Mouse (Mus musculus) erythroblast, adult 5-6 weeks (primary cell): Measurements from ENCODE around the gene Nnat. TPM values are rescaled to one million over a fixed set of nuclear protein-coding genes. Genes with fewer than 3 reads are reported as not detected.

ENCODE experiments used
- ATAC-seq: replicated peaks from 2 replicates; pipeline ENCODE4 v1.8.0; 2016; ENCODE audit warnings: moderate number of reproducible peaks, mild to moderate bottlenecking, moderate TSS enrichment, inconsistent platforms; ENCODE audit not compliant: poor library complexity, low FRiP score, severe bottlenecking
- total RNA-seq, 2 experiments: library from RNA; stranded (forward) in 1 of 2; stranded (reverse) in 1 of 2; fragments of 150-400 nt in 1 of 2; fragments of 200-764, 138-1000 nt in 1 of 2; gene quantifications; 2 replicates each; pipeline versions ENCODE4 v1.2.3 to v1.2.4; 2015 to 2017; ENCODE audit warnings: low replicate concordance in 2 of 2

Nnat gene
- total RNA-seq, 2 experiments from 2014 or later, result not detected

DNA sequence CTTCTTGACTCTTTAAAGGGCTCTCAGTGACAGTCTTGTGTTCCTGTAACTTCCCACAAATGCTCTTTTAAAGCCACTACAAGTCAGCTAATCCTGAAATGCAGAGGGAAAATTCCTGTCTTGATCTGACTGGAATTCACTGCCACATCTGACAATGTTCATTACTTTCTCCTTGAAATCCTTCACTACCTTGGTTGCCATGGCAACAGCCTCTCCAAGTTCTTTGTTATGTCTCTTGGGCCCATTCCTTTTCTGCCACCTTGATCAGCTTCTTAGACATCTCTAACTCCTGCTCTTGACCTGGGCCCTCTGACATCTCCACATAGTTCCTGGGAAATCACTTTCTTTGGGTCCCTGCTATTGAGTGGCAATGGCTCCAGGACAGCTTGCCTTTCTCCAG lies 13.2 kb upstream of the Nnat start:
- no peak for ATAC-seq

GRCm38 (mm10) chr2:157550292-157550691 lies 9.6 kb upstream of the Nnat start:
- ATAC-seq, result no peak

DNA sequence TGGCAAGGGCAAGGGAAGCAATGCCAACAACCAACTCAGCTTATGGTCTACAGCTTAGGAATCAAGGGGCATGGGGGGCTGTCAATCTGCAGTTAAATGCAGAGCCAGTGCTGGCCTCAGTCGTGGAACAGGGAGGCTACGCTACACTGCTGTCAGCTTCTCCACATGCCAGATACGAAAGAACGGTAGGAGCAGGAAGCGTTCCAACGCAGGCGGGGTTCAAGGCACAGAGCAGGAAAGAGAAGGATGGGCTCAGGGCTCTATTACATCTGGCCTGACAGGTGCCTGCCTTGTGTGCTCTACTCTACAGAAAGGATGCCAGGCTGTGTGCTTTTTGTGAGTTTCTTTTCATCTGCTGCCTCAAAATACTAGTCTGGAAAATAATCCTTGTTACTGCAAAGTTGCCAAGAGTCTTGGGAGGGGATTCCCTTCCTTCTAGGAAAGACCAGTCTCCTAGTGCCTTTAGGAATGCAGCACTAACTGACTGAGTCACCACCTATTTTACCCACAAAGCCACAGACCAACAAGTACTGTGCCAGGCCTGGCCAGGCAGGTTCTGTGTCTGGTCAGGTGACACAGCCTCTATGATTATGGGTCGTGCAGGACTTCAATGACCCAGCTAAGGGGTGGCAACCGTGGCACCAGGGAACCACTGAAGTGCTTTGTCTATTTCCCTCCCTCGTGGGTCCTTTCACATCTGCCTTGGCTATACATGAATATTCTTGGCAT lies 7.6 kb upstream of the Nnat start:
- ATAC-seq, result no peak

DNA sequence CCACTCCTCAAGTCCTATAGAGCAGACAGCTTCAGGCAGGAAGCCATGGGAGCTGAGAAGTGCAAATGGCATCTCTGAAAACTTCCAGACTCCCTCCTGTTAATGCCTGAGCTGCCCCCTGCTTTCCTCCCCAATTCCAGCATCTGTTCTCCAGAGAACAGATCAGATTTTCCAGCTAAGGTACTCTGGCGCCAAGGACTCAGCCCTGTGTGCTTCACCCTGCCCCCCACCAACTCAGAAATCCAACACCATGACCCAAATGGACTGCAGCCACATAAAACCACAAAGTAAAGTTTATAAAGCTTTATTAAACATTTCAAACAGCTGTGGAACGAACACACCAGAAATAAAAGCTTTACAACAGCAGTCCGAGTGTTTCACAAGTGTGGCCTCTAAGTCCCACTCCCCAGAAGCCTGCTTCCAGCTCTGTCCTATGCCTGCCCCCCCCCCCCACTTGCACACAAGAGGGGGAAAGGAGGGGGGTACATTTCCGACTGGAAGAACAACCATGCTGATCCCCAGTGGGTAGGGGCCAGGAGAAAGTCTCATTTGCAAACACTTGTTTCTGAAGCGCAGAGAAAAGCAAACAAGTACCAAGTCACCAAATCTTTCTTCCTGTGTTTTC lies 3.7 kb upstream of the Nnat start:
- ATAC-seq, result no peak

- ATAC-seq, result no peak
Observed at GRCm38 (mm10) chr2:157558051-157558450, 1.8 kb upstream of the Nnat start.

GRCm38 (mm10) chr2:157558520-157558919 lies 1.4 kb upstream of the Nnat start:
- ATAC-seq, result no peak

GRCm38 (mm10) chr2:157559440-157559839 lies 438 bp upstream of the Nnat start:
- ATAC-seq, result no peak

GRCm38 (mm10) chr2:157560302-157560701 lies 424 bp downstream of the Nnat start:
- ATAC-seq, result no peak

GRCm38 (mm10) chr2:157561165-157561836 lies 1.4 kb downstream of the Nnat start:
- no peak for ATAC-seq

DNA sequence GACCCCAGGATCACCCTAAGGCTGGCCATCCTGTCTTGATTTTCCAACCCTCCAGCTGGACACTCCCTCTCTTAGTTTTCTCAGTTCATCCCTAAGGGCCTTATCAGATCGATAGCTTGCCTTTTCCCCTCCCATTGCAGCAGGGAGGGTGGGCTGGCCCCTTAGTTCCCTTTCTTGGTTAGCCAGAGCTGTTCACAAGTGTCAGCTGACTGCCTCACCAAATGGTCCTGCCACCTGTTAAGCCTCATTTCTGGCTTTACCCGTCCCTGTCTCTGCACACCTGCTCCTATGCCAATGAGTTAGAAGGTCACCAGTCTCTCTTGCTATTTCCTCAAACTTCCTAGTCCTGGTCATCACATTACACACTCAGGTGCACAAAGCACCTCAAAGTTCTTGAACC lies 3.2 kb downstream of the Nnat start:
- no peak for ATAC-seq

DNA sequence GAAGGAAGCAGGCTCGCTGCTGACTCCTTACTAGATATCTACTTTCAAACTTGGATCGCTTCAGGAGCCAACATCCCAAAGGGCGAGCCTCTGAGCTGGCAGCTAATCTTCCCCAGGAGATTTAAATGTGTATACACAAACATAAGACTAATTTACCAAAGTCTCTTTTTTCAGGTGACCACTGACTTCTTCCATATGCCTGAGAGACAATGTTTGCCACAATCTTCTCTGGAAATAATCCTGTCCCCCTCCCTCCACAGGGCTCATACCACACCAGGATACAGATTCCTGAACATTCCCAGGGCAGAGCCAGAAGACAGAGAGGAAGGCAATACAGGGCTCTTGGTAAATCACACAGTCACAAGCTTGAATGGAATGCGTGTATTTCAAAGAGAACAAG lies 4.8 kb downstream of the Nnat start:
- no peak for ATAC-seq

GRCm38 (mm10) chr2:157565446-157565845 lies 5.6 kb downstream of the Nnat start:
- ATAC-seq, result no peak

DNA sequence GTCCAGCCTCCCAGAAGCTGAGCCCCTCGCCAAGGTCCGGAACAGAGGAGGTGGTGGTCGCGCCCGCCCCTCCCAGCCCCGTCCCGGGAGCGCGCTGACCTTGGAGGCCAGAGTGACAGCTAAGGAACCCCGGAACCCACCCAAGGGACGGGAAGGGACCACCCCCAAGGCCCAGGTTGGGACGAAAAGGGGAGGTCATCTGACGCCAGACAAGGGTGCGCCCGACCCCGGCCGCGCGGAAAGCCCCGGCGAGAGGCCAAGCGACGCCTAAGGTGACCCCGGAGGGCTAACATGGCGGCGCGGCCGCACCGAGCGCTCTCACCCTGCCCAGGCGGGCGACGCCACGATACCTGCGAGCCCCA lies 6.0 kb downstream of the Nnat start:
- ATAC-seq, result no peak

GRCm38 (mm10) chr2:157566260-157566952 lies 6.5 kb downstream of the Nnat start:
- peak; percentile 59 for ATAC-seq

DNA sequence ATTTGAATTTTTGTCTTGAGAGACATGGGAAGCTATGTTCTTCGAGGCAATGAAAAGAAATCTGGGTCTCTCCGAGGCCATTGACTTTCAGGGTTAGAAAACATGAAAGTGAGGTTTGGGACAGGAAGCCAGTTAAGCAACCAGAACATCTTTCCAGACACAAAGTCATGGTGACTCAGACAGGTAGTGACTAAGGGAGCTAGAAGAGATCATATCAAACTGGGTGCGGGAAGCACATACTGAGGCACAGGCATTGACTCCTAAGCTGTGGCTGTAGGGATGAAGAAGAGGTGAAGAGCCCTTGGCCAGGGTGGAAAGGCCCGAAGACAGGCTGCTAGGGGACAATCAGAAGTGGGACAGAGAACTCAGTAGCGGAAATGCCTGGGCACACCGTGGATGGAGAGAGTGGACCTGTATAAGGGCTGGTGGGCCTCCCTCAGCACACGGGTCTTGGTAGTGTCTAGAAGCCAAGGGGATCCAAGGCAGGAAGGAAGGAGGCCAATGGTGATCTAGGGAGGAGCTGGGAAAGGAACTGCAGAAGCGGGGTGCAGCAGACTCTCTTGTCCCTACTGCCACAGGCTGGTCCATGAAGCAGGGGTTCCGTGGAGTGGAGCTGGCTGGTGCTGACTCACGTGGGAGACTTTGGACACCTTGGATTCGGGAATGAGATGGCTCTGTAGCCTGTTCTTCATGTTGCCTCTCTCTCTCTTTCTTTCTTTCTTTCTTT lies 7.5 kb downstream of the Nnat start:
- ATAC-seq, result no peak

DNA sequence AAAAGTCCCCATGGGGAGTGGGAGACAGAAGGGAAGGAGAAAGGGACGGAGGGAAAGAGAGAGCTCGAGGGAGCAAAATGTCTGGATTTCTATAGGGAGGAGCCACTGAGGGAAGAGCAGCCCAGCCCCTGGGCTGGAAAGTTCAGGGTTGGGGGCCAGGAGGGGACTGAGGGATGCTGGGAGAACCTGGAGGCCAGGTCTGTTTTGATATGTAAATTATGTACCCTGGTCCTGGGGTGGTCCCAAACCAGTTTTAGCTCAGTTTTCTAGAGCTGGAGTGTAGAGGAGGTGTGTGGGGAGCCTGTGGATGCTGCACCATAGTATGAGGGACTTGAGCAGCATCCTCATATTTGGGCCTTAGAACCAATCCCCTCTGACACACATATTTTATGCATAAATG lies 9.0 kb downstream of the Nnat start:
- no peak for ATAC-seq

GRCm38 (mm10) chr2:157569796-157570485 lies 10.1 kb downstream of the Nnat start:
- ATAC-seq, result no peak

- ATAC-seq, result 0 out of 2 replicates have a peak, but pooled peaks have one; percentile 41
Observed at GRCm38 (mm10) chr2:157571224-157571832, 11.4 kb downstream of the Nnat start, which contains the start of gene Blcap. Gene Blcap, minus strand, starts transcription at chr2:157571274.

- ATAC-seq, result no peak
Observed at GRCm38 (mm10) chr2:157572786-157573185, 12.9 kb downstream of the Nnat start.
